Mouse (Mus musculus): ENCODE results near the gene Pkp3. TPM values are rescaled to one million over a fixed set of nuclear protein-coding genes. Genes with fewer than 3 reads are reported as not detected.

Pkp3 gene
- total RNA-seq, 1 experiment from 2014 or later: 3.4 TPM

DNA sequence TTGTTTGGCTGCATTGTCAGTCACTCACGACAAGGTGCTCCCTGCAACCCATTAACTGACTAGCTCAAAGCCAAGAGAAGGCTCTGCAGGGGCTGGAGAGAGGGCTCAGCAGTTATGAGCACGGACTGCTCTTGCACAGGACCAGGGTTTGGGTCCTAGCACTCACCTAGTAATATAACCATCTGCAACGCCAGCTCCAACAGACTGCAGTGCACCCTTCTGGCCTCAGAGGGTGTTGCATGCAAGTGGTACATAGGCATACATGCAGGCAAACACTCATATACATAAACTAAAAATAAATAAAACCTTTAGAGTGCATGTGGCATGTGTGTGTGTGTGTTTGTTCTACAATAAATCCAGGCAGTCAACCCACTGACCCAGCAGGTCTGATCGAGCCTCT is 22.2 kb upstream of the Pkp3 start:
- ATAC-seq (replicated peaks; ENCODE audit: low read depth, poor library complexity, severe bottlenecking): no peak

DNA sequence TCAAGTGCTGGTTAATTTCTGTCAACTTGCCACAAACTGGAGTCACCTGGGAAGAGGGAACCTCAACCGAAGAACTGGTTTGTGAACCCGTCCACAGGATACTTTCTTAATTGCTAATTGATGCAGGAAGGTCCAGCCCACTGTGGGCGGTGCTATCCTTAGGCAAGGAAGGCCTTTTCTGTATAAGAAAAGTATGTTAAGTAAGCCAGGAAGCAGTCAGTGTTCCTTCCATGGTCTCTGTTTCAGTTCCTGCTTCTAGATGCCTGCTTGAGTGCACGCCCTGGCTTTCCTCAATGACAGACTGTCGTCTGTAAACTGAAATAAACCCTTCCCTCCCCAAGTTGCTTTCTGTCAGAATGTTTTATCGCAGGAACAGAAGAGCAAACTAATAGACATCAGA is 21.0 kb upstream of the Pkp3 start:
- peak; percentile 39; the same call in 1 of the 2 replicates for ATAC-seq (replicated peaks; ENCODE audit: low read depth, poor library complexity, severe bottlenecking)

- no peak for ATAC-seq (replicated peaks; ENCODE audit: low read depth, poor library complexity, severe bottlenecking)
These were observed 20.5 kb upstream of the Pkp3 start for GRCm38 (mm10) chr7:141057541-141057940.

GRCm38 (mm10) chr7:141058601-141059341 is 19.2 kb upstream of the Pkp3 start:
- ATAC-seq (replicated peaks; ENCODE audit: low read depth, poor library complexity, severe bottlenecking): no peak

DNA sequence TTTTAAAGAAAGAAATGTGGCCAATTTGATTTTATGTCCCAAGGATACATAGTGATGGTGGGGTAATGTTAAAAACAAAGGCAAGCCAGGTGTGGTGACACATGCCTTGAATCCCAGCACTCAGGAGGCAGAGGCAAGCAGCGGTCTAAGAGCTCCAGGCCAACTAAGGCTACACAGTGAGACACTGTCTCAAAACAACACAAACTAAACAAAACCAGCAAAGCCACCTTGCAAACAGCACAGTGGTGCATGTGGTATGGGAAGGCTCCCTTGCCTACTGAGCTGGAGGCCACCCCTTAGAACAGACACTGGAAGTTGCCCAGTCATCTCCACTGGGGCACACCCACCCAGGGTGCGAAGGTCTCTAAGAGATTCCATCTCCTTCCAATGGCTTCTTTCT is 18.1 kb upstream of the Pkp3 start:
- no peak for ATAC-seq (replicated peaks; ENCODE audit: low read depth, poor library complexity, severe bottlenecking)

DNA sequence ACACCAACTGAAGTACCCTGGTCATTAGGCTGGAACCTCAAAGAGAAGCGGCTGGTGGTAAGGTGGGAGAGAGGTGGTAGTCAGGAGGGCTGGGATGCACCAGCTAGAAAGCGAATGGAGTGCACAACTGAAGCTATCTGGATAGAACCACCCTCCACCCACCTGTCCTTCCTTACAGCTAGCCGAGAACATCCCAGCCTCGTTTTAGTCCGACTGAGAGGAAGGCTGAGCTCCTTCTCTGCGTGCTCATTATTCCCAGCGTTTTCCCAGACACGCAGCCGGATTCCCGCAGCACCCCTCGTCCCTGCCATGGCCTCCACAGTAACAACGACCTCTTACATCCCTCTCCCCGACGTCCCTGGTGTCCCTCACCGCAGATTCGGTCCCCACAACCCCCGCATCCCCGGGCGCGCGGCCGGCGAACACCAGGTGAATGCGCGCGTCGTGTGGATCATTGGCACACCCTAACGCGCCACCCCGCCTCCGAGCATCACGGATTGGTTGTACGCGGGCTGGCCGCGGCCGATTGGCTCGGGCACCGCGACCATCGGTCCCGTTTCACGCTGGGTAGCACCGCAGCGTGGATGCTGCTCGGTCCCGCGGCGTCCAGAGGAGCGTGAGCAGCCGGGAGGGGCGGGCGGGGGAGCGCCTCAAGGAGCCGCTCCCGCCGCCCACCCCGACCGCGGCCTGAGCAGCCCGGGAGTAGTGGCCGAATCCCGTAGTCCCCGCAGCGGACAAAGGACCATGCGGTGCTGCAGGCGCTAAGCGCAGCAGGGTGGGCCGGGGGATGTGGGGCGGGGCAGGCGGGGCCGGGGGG is 17.4 kb upstream of the Pkp3 start, which contains the start of gene B4galnt4:
TSS of gene B4galnt4 (plus strand) at position 679 of the 817 bp plus-strand sequence.
- peak; percentile 40 for ATAC-seq (replicated peaks; ENCODE audit: low read depth, poor library complexity, severe bottlenecking)

- no peak for ATAC-seq (replicated peaks; ENCODE audit: low read depth, poor library complexity, severe bottlenecking)
These were observed 16.7 kb upstream of the Pkp3 start for GRCm38 (mm10) chr7:141061269-141061692.

DNA sequence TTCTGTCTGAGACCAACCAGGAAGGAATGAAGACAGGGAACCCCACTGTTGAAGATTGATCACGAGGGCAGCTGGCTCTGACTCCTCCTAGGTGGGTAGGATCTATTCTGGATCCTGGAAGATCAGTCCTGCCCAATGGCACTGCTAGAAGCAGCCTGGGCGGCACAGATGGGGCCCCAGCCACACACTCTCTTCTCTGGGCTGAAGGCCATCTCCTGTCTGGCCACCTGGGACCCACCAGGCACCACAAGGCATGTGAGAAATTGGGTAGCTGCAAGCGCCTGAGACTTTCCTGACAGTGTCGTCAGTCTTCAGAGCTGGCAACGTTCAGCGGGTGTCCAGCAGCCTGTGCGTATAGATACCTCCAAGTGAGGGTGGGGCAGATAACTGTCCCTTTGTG is 15.5 kb upstream of the Pkp3 start:
- no peak for ATAC-seq (replicated peaks; ENCODE audit: low read depth, poor library complexity, severe bottlenecking)

GRCm38 (mm10) chr7:141063353-141063752 is 14.7 kb upstream of the Pkp3 start:
- ATAC-seq (replicated peaks; ENCODE audit: low read depth, poor library complexity, severe bottlenecking): no peak

DNA sequence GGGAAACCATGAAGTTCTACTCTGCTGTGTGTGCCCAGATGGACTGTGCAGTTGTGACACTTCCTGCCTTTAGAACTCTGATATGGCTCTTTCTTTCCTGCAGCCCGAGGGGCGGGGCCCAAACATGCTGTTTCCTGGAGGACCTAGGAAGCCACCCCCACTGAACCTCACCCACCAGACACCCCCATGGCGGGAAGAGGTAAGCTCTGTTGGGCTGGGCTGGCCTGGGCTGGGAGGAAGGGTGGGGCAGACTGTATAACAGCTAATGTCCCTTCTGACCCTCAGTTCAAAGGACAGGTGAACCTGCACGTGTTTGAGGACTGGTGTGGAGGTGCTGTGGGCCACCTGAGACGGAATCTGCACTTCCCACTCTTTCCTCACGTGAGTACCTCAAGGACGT is 13.8 kb upstream of the Pkp3 start:
- peak; percentile 71 for ATAC-seq (replicated peaks; ENCODE audit: low read depth, poor library complexity, severe bottlenecking)

DNA sequence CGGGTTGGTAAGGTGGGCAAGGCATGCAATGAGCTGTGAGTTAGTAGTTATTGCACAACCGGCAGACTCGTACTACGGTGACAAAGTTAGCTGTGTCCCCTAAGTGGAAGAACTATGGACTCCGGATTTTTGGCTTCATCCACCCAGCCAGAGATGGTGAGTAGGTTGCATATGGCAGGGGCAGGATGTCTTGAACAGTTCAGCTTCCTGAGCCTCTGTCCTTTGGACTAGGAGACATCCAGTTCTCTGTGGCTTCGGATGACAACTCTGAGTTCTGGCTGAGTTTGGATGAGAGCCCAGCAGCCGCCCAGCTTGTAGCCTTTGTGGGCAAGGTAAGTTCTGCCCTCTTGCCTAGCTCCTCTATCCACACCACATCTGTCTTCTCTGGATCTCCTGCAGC is 13.4 kb upstream of the Pkp3 start:
- ATAC-seq (replicated peaks; ENCODE audit: low read depth, poor library complexity, severe bottlenecking): no peak

DNA sequence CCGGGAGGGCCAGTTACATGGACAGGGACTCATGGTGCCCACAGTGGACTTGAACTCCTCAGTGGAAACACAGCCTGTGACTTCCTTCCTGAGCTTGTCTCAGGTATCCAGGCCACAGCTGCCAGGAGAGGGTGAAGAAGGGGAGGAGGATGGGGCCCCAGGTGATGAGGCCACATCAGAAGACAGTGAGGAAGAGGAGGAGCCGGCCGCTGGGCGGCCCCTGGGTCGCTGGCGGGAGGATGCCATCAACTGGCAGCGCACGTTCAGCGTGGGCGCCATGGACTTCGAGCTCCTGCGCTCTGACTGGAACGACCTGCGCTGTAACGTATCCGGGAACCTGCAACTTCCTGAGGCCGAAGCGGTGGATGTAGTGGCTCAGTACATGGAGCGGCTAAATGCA is 9.7 kb upstream of the Pkp3 start:
- no peak for ATAC-seq (replicated peaks; ENCODE audit: low read depth, poor library complexity, severe bottlenecking)

- peak; percentile 64 for ATAC-seq (replicated peaks; ENCODE audit: low read depth, poor library complexity, severe bottlenecking)
These were observed 7.8 kb upstream of the Pkp3 start for GRCm38 (mm10) chr7:141070058-141070862.

DNA sequence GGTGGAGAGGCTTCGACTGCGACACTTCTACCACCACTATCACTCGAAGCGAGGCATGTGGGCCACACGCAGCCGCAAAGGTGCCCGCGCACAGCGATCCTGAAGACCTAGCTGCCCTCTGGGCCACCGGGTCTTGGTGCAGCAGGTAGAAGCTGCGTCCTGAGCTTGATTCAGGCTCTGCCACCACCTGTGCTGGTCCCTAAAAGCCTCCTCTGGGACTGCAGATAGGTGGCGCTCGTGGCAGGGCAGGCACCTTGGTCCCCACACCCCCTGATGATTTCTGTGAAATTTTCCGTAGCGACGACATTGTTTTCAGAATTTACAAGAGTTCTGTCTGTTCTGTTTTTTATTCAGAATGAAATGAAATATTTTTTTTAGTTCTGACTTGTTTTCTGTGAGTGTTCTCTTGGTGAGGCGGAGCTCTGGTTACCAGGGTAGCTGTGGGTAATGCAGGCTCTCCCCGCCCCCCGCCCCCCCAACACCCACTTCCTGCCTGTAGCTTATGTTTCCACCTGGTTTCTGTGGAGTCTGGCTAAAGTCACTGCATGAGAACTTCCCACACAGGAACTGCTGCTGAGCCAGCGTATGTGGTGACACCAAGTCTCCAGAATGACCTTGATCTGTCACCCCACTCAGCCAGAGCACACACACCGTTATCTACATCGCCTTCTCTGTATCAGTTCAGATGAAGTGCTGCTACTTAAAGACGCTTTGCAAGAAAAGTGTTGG is 5.8 kb upstream of the Pkp3 start:
- ATAC-seq (replicated peaks; ENCODE audit: low read depth, poor library complexity, severe bottlenecking): peak; percentile 53

DNA sequence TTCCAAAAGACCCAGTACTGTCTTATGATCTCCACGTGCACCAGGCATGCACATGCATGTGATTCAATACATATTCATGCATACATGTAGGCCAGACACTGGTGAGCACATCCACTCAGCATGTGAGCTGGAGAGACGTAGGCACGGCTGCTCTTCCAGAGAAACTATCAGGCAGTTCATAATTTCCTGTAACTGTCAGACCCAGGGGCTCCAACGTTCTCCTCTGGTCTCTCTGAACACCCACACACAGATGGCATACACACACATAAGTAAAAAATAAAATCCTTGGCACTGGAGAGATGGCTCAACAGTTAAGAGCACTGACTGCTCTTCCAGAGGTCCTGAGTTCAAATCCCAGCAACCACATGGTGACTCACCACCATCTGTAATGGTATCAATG is 4.2 kb upstream of the Pkp3 start:
- ATAC-seq (replicated peaks; ENCODE audit: low read depth, poor library complexity, severe bottlenecking): no peak

DNA sequence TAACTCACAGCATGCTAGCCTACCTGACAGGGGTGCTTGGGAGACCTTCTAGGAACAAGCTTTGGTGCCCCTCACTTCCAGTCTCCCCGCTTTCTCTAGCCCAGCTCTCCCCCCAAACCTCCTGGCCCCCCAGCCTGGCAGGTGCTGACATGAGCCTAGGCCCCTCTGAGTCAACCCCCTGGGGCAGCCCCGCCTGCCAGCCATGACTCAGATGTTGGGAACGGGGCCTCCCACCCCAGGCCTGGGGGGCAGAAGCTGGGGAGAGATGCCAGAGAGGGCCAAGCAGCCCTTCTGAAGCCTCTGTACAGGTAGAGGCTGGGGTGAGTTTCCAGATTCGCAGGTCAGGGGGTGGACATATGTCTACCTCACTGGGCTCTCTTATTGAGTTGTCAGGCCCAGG is 858 bp downstream of the Pkp3 start:
- no peak for ATAC-seq (replicated peaks; ENCODE audit: low read depth, poor library complexity, severe bottlenecking)

DNA sequence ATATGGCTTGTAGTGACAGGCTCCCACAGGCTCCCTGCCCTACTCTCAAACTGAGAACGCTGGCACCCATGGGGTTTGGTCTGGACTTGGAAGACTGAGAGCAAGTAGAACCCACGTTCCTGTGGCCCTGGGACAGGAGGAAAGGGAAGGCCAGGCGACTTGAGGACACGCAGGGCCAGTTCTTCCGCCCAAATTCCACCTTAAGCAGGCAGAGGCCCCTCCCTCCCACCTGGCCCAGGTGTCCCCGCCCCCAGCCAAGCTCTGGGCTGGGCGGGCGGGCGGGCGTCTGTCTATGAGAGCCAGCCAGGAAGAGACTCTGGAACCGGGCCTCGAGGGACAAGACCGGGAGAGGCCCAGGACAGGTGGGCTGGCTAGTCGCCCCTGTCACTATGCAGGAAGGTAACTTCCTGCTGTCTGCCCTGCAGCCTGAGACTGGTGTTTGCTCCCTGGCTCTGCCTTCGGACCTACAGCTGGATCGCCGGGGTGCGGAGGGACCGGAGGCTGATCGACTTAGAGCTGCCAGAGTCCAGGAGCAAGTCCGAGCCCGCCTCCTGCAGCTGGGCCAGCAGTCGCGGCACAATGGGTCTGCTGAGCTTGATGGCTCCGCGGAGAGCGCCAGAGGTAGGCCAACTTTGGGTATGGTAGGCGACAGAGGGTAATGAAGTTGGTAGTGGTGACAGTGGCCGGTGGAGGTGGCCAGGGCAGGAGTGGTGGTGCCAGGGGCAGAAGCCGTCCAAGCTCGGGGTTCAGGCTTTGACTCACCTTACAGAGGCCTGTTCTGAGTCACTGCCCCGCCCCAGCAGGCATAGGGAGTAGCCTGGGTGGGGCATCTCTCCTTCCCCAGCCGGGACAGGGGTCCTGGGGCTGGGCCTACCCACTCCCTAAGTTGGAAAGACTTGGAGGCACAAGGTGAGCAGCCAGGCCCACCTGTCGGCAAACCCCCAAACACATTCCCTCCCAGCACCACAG is 1.7 kb downstream of the Pkp3 start:
- ATAC-seq (replicated peaks; ENCODE audit: low read depth, poor library complexity, severe bottlenecking): no peak

DNA sequence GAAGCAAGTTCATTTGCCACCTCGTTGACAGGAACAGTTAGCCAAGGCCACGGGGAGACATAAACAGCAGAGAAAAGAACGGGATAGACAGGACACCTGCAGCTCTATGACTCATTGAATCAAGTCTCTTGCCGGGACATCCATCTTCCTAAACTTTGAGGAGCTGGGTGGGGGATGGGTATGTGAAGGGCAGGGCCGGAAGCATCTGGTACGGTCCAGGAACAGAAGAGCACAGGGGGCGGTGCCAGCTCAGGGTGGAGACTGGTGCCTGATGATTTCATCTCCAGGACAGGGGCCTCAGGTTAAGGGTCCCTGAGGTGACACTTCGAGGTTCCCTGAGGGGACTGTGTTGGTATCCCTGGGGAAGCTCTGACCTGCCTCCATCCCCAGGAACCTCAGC is 9.9 kb downstream of the Pkp3 start:
- peak; percentile 55 for ATAC-seq (replicated peaks; ENCODE audit: low read depth, poor library complexity, severe bottlenecking)

DNA sequence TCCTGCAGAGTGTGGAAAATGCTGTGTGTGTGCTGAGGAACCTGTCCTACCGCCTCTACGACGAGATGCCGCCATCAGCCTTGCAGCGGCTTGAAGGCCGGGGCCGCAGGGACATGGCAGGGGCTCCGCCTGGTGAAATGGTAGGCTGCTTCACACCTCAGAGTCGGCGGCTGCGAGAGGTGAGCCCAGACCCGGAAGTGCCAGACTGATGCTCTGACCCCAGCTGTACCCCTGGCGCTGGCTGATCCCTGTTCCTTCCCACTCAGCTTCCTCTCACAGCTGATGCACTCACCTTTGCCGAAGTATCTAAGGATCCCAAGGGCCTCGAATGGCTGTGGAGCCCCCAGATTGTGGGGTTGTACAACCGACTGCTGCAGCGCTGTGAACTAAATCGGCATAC is 10.5 kb downstream of the Pkp3 start:
- peak; percentile 40 for ATAC-seq (replicated peaks; ENCODE audit: low read depth, poor library complexity, severe bottlenecking)

All from common myeloid progenitor, adult 5-6 weeks (primary cell).